Mouse (Mus musculus) lung, postnatal 0 days (tissue): ENCODE data around the gene Grin2a.

ENCODE experiments used
- CTCF ChIP-seq: IDR thresholded peaks from 2 replicates; pipeline ENCODE4 v1.5.1; 2016; ENCODE audit warnings: antibody characterized with exemption, mild to moderate bottlenecking
- EP300 ChIP-seq: IDR thresholded peaks from 2 replicates; pipeline ENCODE4 v1.6.1; 2016; ENCODE audit warnings: antibody characterized with exemption, mild to moderate bottlenecking, control low read depth

DNA sequence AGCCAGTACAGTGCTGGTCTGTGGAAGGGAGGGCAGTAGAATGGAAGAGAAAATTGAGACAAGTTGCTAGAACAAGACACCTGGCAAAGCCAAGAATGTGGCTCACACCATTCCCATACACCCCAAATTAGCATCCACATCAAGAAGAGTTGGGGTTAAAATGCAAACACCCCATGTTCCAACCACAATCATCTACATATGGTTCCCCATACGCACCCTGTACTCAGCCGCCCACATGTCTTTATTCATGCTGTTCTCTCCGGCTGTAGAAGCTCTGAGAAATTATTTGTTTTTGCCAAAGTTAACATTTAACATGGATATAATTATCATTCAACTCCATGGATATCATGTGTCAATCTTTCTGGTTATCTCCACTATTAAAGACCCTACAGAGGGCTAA is 22.7 kb downstream of the Grin2a start:
- no peak for TF ChIP-seq CTCF
- no peak for TF ChIP-seq EP300
